Mouse (Mus musculus) urinary bladder, postnatal 10 days (tissue): ENCODE data around the gene Pspc1.

Source experiments
- DNase-seq: peaks from one replicate; pipeline ENCODE4 v3.0.0; 2022; ENCODE audit warnings: low spot score

The Pspc1 gene

DNA sequence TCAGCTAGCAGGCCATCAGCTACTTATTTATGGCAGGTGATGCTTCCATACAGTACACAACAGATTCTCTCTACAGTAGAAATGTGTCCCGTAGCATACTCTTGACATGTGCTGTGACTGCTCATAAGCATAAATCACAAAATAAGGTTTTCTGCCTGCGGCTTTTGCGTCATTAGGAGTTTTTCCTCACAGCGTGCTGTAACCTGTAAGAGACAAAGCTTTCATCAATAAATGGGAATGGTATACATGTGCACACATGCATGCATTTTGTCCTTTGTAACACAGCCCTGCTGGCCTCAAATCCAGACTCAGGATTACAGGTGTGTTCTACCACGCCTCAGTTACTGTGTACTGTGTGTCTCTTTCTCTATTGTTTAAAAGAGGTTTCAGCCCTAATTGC lies 80.3 kb downstream of the Pspc1 start:
- DNase-seq, result no peak

- DNase-seq, result no peak
These were observed 82.6 kb downstream of the Pspc1 start for GRCm38 (mm10) chr14:56695495-56695894.

- no peak for DNase-seq
These were observed 88.3 kb downstream of the Pspc1 start for GRCm38 (mm10) chr14:56689766-56690165.

DNA sequence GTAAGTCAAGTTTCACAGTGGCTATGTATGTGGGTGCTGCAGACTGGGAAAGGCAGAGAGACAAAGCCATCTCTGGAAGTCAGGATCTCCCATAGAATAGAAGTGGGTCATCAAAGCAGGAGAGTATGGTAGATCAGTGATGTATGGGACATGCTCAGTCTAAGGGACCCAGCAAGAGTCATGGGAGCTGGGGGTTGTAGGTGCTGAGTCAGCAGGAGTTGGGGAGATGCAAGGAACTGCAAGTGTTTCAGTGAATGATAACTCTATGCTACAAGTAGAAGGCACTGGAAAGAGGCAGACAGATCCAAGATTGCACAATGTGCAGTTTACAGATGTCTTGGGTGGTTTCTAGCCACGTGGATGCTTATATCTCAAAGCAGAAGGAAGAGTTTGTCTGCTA lies 89.0 kb downstream of the Pspc1 start:
- DNase-seq, result no peak

DNA sequence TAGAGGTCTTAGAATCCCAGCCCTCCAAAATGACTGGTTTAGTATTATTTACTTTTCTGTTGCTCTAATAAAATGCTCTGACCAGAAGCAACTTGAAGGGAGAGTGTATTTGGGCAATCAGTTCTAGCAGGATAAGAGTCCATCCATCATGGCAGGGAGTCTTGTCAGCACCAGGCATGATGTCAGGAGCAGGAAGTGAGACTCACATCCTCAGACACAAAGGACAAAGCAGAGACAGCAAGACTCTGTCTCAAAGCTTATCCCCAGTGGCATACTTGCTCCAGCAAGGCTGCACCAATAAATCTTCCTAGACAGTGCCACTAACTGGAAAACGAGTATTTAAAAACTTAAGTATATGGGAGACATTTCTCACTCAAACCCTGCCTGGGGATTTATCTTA lies 92.7 kb downstream of the Pspc1 start:
- no peak for DNase-seq
